Mouse (Mus musculus) erythroblast, embryonic 14.5 days (primary cell): ENCODE measurements around the gene Casr.

ENCODE experiments used
- GATA1 ChIP-seq: IDR thresholded peaks from 2 replicates; pipeline ENCODE4 v1.6.1; 2012; ENCODE audit warnings: low read length, inconsistent platforms, mixed read lengths
- TAL1 ChIP-seq: IDR thresholded peaks from 3 replicates; pipeline ENCODE4 v1.6.1; 2012; ENCODE audit warnings: low read length, inconsistent platforms, mixed read lengths

- TF ChIP-seq GATA1 (no peak), TAL1 (no peak)
Measured at GRCm38 (mm10) chr16:36473217-36474216, 88.4 kb downstream of the Casr start.
